Mouse (Mus musculus): Measurements from ENCODE around the gene Sesn1. TPM values are rescaled to one million over a fixed set of nuclear protein-coding genes. Genes with fewer than 3 reads are reported as not detected.
A peak's percentile ranks its signal among the peaks of the same experiment; 100 is the strongest.

Sesn1 gene
- total and polyA plus RNA-seq, 2 experiments: 5.7 to 24.6 TPM

DNA sequence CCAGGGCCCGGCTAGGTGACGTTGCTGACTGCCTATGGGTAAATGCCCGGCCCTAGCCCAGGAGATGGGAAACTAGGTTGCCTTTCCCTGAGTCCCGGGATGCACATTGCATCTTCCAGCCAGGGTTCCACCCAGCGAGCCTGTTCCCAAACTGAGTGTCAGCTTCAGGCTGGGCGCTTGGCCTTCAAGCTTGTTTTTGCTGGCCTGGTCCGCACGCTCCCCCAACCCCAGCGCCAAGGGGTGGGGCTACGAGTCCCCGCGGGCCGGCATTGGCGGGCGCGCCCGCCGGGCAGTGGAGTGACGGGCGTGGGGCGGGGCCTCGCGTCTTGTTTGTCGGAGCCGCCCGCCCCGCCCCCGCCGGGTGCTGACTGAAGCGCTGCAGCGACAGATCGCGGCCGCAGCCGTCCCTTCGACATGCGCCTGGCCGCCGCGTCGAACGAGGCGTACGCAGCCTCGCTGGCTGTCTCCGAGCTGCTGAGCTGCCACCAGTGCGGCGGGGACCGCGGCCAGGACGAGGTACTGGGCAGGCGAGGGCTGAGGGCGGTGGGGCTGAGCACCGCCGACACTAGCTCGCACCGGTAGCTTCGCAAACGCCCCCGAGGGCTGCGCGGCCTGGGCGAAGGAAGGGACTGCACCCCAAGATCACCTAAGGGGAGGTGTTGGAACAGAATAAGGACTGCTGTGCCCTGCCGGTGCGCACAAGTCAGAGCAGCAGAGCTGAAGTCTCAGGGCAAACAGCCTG is 77.5 kb downstream of the Sesn1 start:
- peak overlapping the region; percentile 97 for H3K9ac ChIP-seq (ENCODE audit: low read depth, low read length)
- H3K36me3 ChIP-seq (ENCODE audit: control insufficient read depth, insufficient read depth, low read length): no peaks in the 10 kb centered on the region
- H3K79me2 ChIP-seq (ENCODE audit: control insufficient read depth, insufficient read depth, low read length): peaks cover 12% of the 10 kb centered on the region; the same call in 1 of the 2 replicates
- under 1% methylated on average over 63 of the region's 65 CpGs for WGBS
- no peaks in the 10 kb centered on the region for H3K27me3 ChIP-seq (ENCODE audit: control insufficient read depth, insufficient read depth, low read length)
- TF ChIP-seq POLR2A (IDR thresholded peaks at IDR 0.05; ENCODE audit: extremely low read depth, insufficient read depth, low read length): peak; percentile 88
- 0 out of 2 replicates have a peak, but pooled peaks have one; percentile 1 for TF ChIP-seq CTCF (IDR thresholded peaks at IDR 0.05; ENCODE audit: low read depth, low read length)
- H3K4me3 ChIP-seq (ENCODE audit: insufficient read depth, low read depth, low read length): peak overlapping the region; percentile 87
- DNase-seq (ENCODE audit: extremely low read depth, low read depth, low spot score): peak; percentile 81
- H3K27ac ChIP-seq (replicated peaks; ENCODE audit: insufficient read depth, low read depth, low read length): peak overlapping the region; percentile 88
- H3K4me1 ChIP-seq (ENCODE audit: control insufficient read depth, insufficient read depth, low read length): 0 out of 2 replicates have a peak, but pooled peaks cover 4% of the 10 kb centered on the region

DNA sequence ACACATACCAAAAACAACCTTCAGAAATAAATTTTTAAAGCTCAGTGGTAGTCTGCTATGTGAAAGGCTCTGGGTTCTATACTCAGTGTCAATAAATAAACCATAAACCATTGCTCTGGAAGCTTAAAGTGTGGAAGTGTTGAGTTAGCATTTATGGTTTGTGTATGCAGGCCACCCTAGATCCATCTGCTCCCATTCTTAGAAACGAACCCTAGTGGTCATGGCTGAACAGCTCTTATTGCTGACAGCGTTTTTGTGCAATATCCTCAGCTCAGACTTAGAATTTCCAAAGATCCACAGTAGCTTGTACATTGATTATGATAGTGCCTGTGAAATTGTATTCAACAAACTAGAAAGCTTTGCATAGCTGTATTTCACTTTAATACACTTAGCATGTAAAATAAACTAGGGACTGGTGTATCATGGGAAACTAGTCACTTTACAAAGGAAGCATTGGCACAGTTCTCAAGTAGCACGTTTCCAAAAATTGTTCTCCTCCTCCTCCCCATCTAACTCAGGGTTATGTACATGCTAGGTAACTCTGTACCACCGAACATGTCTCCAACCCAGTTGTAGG is 78.7 kb downstream of the Sesn1 start:
- peaks cover 4% of the 10 kb centered on the region; the same call in 1 of the 2 replicates for H3K4me1 ChIP-seq (ENCODE audit: control insufficient read depth, insufficient read depth, low read length)
- H3K36me3 ChIP-seq (ENCODE audit: control insufficient read depth, insufficient read depth, low read length): no peaks in the 10 kb centered on the region; the same call in 1 of the 2 replicates
- WGBS: 39% methylated on average over 4 of the region's 4 CpGs
- TF ChIP-seq CTCF (IDR thresholded peaks at IDR 0.05; ENCODE audit: low read depth, low read length) (0 out of 2 replicates have a peak, but pooled peaks have one; percentile 2), POLR2A (IDR thresholded peaks at IDR 0.05; ENCODE audit: extremely low read depth, insufficient read depth, low read length) (no peak)
- H3K27ac ChIP-seq (replicated peaks; ENCODE audit: insufficient read depth, low read depth, low read length): no peak overlapping the region
- H3K9ac ChIP-seq (ENCODE audit: low read depth, low read length): no peak overlapping the region
- DNase-seq (ENCODE audit: extremely low read depth, low read depth, low spot score): peak; percentile 36
- H3K79me2 ChIP-seq (ENCODE audit: control insufficient read depth, insufficient read depth, low read length): peaks cover 12% of the 10 kb centered on the region; the same call in 1 of the 2 replicates
- H3K27me3 ChIP-seq (ENCODE audit: control insufficient read depth, insufficient read depth, low read length): no peaks in the 10 kb centered on the region
- peak overlapping the region; percentile 11; the same call in 1 of the 2 replicates for H3K4me3 ChIP-seq (ENCODE audit: insufficient read depth, low read depth, low read length)

GRCm38 (mm10) chr10:41889566-41889965 is 79.8 kb downstream of the Sesn1 start:
- 83% methylated on average over 5 of the region's 5 CpGs for WGBS
- Histone ChIP-seq H3K27ac (replicated peaks; ENCODE audit: insufficient read depth, low read depth, low read length) (no peak overlapping the region), H3K9ac (ENCODE audit: low read depth, low read length) (no peak overlapping the region), H3K27me3 (ENCODE audit: control insufficient read depth, insufficient read depth, low read length) (no peaks in the 10 kb centered on the region), H3K36me3 (ENCODE audit: control insufficient read depth, insufficient read depth, low read length) (no peaks in the 10 kb centered on the region; the same call in 1 of the 2 replicates), H3K4me3 (ENCODE audit: insufficient read depth, low read depth, low read length) (no peak overlapping the region), H3K79me2 (ENCODE audit: control insufficient read depth, insufficient read depth, low read length) (peaks cover 12% of the 10 kb centered on the region; the same call in 1 of the 2 replicates), H3K4me1 (ENCODE audit: control insufficient read depth, insufficient read depth, low read length) (peaks cover 12% of the 10 kb centered on the region)
- no peak for TF ChIP-seq CTCF (IDR thresholded peaks at IDR 0.05; ENCODE audit: low read depth, low read length)
- no peak for TF ChIP-seq POLR2A (IDR thresholded peaks at IDR 0.05; ENCODE audit: extremely low read depth, insufficient read depth, low read length)
- DNase-seq (ENCODE audit: extremely low read depth, low read depth, low spot score): no peak

DNA sequence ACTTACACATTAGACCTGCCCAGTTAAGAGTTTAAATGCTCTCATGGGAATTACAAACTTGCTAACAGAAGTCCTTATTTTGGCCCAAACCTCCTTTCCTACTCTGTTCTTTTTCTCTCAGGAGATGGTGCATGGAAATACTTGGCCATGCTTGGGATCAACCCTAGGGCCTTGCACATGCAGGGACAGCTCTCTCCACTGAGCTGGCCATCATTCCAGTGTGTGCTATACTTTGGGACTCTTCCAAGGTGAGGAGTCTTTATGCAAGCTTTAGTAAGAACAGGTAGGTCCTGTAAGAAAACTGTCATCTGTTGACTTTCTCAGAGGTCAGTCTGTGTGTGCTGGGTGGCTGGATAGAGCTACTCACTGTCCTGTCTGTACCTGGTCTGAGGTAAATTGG is 80.8 kb downstream of the Sesn1 start:
- Histone ChIP-seq H3K4me1 (ENCODE audit: control insufficient read depth, insufficient read depth, low read length) (peaks cover 12% of the 10 kb centered on the region), H3K27me3 (ENCODE audit: control insufficient read depth, insufficient read depth, low read length) (no peaks in the 10 kb centered on the region), H3K9ac (ENCODE audit: low read depth, low read length) (no peak overlapping the region), H3K79me2 (ENCODE audit: control insufficient read depth, insufficient read depth, low read length) (peaks cover 12% of the 10 kb centered on the region; the same call in 1 of the 2 replicates), H3K4me3 (ENCODE audit: insufficient read depth, low read depth, low read length) (no peak overlapping the region), H3K36me3 (ENCODE audit: control insufficient read depth, insufficient read depth, low read length) (no peaks in the 10 kb centered on the region; the same call in 1 of the 2 replicates), H3K27ac (replicated peaks; ENCODE audit: insufficient read depth, low read depth, low read length) (no peak overlapping the region)
- TF ChIP-seq POLR2A (IDR thresholded peaks at IDR 0.05; ENCODE audit: extremely low read depth, insufficient read depth, low read length) (no peak), CTCF (IDR thresholded peaks at IDR 0.05; ENCODE audit: low read depth, low read length) (no peak)
- DNase-seq (ENCODE audit: extremely low read depth, low read depth, low spot score): no peak

- Histone ChIP-seq H3K27ac (replicated peaks; ENCODE audit: insufficient read depth, low read depth, low read length) (no peak overlapping the region), H3K36me3 (ENCODE audit: control insufficient read depth, insufficient read depth, low read length) (peaks cover 5% of the 10 kb centered on the region), H3K9ac (ENCODE audit: low read depth, low read length) (no peak overlapping the region), H3K4me1 (ENCODE audit: control insufficient read depth, insufficient read depth, low read length) (peaks cover 14% of the 10 kb centered on the region), H3K27me3 (ENCODE audit: control insufficient read depth, insufficient read depth, low read length) (no peaks in the 10 kb centered on the region), H3K79me2 (ENCODE audit: control insufficient read depth, insufficient read depth, low read length) (peaks cover 14% of the 10 kb centered on the region; the same call in 1 of the 2 replicates), H3K4me3 (ENCODE audit: insufficient read depth, low read depth, low read length) (no peak overlapping the region)
- WGBS: 81% methylated on average over 4 of the region's 4 CpGs
- no peak for DNase-seq (ENCODE audit: extremely low read depth, low read depth, low spot score)
- TF ChIP-seq CTCF (IDR thresholded peaks at IDR 0.05; ENCODE audit: low read depth, low read length) (no peak), POLR2A (IDR thresholded peaks at IDR 0.05; ENCODE audit: extremely low read depth, insufficient read depth, low read length) (no peak)
Observed at GRCm38 (mm10) chr10:41891312-41891711, 81.6 kb downstream of the Sesn1 start.

Measured in liver, adult 2 months (tissue).